Mouse (Mus musculus) CH12.LX (cell line): ENCODE measurements around the gene Nat8. TPM values are rescaled to one million over a fixed set of nuclear protein-coding genes. Genes with fewer than 3 reads are reported as not detected.
"Not testable (repeated sequence)": the region's sequence is repeated elsewhere in the genome, so short reads cannot be mapped to it uniquely, and the experiment has no call there.

ENCODE experiments used
- DNase-seq: peaks from one replicate; pipeline ENCODE4 v3.0.0-alpha.2; 2013; ENCODE audit errors: extremely low read depth
- H3K27ac ChIP-seq: 2 replicates; pipeline ENCODE4 v1.5.1; 2012; ENCODE audit warnings: low read depth, mild to moderate bottlenecking, control low read depth, moderate library complexity; ENCODE audit not compliant: insufficient read depth
- H3K27me3 ChIP-seq: replicated peaks from 2 replicates; pipeline ENCODE3; 2012; ENCODE audit warnings: inconsistent platforms
- H3K36me3 ChIP-seq, 2 experiments: replicated peaks in 1 of 2; 2 replicates each; pipeline versions ENCODE3 to v1.6.1; 2012; ENCODE audit warnings: inconsistent platforms in 1 of 2, low read length in 1 of 2, mild to moderate bottlenecking in 1 of 2, mixed read lengths in 1 of 2, moderate library complexity in 1 of 2; ENCODE audit not compliant: control insufficient read depth in 1 of 2, insufficient read depth in 1 of 2
- H3K4me1 ChIP-seq, 2 experiments: 2 replicates each; pipeline ENCODE4 v1.6.1; 2012; ENCODE audit warnings: inconsistent platforms in 1 of 2, moderate library complexity in 1 of 2; ENCODE audit not compliant: insufficient read depth in 2 of 2, control insufficient read depth in 1 of 2
- H3K4me2 ChIP-seq: 2 replicates; pipeline ENCODE4 v1.6.1; 2012; ENCODE audit warnings: low read depth, mild to moderate bottlenecking, control low read depth; ENCODE audit not compliant: poor library complexity, insufficient read depth, severe bottlenecking
- H3K4me3 ChIP-seq, 3 experiments: fragments of 150-350 bp in 1 of 3; sonication (generic) in 1 of 3; replicated peaks in 1 of 3; 2 replicates each; pipeline versions ENCODE3 to v1.5.1; 2011 to 2012; ENCODE audit warnings: low read depth in 2 of 3, low read length in 2 of 3, mild to moderate bottlenecking in 2 of 3, moderate library complexity in 2 of 3, control low read depth in 1 of 3, improper control_type of control experiment in 1 of 3, inconsistent platforms in 1 of 3, mixed read lengths in 1 of 3; ENCODE audit not compliant: poor library complexity in 1 of 3
- H3K79me2 ChIP-seq: replicated peaks from 2 replicates; pipeline ENCODE4 v1.6.1; 2012; ENCODE audit warnings: mild to moderate bottlenecking, moderate library complexity; ENCODE audit not compliant: control insufficient read depth, poor library complexity, insufficient read depth, severe bottlenecking; ENCODE audit errors: extremely low read depth
- H3K9ac ChIP-seq: 2 replicates; pipeline ENCODE4 v1.6.1; 2012; ENCODE audit warnings: low read depth, mild to moderate bottlenecking, control low read depth, moderate library complexity; ENCODE audit not compliant: insufficient read depth
- H3K9me3 ChIP-seq: replicated peaks from 2 replicates; pipeline ENCODE3; 2012; ENCODE audit warnings: low read length, inconsistent platforms, mixed read lengths
- CHD1 ChIP-seq: IDR thresholded peaks from 2 replicates; pipeline ENCODE4 v1.6.1; 2012; ENCODE audit warnings: low read depth, low read length, improper control_type of control experiment, inconsistent platforms
- CTCF ChIP-seq, 2 experiments: IDR thresholded peaks in 1 of 2; conservative IDR thresholded peaks in 1 of 2; 2 replicates each; pipeline ENCODE4 v1.5.1; 2011 to 2012; ENCODE audit warnings: low read depth in 2 of 2, low read length in 2 of 2, improper control_type of control experiment in 1 of 2, inconsistent platforms in 1 of 2, mild to moderate bottlenecking in 1 of 2, moderate library complexity in 1 of 2
- ETS1 ChIP-seq: conservative IDR thresholded peaks from 2 replicates; pipeline ENCODE4 v1.6.1; 2012; ENCODE audit warnings: low read depth, mild to moderate bottlenecking, inconsistent platforms, low read length, improper control_type of control experiment, moderate library complexity
- IRF4 ChIP-seq: IDR thresholded peaks from 2 replicates; pipeline ENCODE4 v1.6.1; 2014; ENCODE audit warnings: low read depth, mild to moderate bottlenecking, inconsistent platforms, low read length, improper control_type of control experiment
- JUND ChIP-seq: conservative IDR thresholded peaks from 2 replicates; pipeline ENCODE4 v1.6.1; 2011; ENCODE audit warnings: low read depth, low read length, improper control_type of control experiment
- KAT2A ChIP-seq: IDR thresholded peaks from 2 replicates; pipeline ENCODE4 v1.6.1; 2012; ENCODE audit warnings: low read length, improper control_type of control experiment, inconsistent platforms; ENCODE audit not compliant: insufficient replicate concordance
- MAFK ChIP-seq: IDR thresholded peaks from 2 replicates; pipeline ENCODE4 v1.6.1; 2011; ENCODE audit warnings: low read length, improper control_type of control experiment; ENCODE audit not compliant: insufficient replicate concordance
- MAZ ChIP-seq: IDR thresholded peaks from 2 replicates; pipeline ENCODE4 v1.6.1; 2012; ENCODE audit warnings: low read depth, mild to moderate bottlenecking, inconsistent platforms, low read length, improper control_type of control experiment, moderate library complexity
- MXI1 ChIP-seq: IDR thresholded peaks from 2 replicates; pipeline ENCODE4 v1.6.1; 2011; ENCODE audit warnings: mild to moderate bottlenecking, low read depth, low read length, improper control_type of control experiment
- SIN3A ChIP-seq: IDR thresholded peaks from 2 replicates; pipeline ENCODE4 v1.6.1; 2012; ENCODE audit warnings: low read length, improper control_type of control experiment, inconsistent platforms
- SMC3 ChIP-seq: IDR thresholded peaks from 2 replicates; pipeline ENCODE4 v1.6.1; 2011; ENCODE audit warnings: low read depth, low read length, improper control_type of control experiment
- TBP ChIP-seq: conservative IDR thresholded peaks from 2 replicates; pipeline ENCODE4 v1.6.1; 2011; ENCODE audit warnings: low read depth, low read length, improper control_type of control experiment
- ZC3H11A ChIP-seq: IDR thresholded peaks from 2 replicates; pipeline ENCODE4 v1.6.1; 2012; ENCODE audit warnings: low read depth, mild to moderate bottlenecking, inconsistent platforms, low read length, improper control_type of control experiment
- ZKSCAN1 ChIP-seq: IDR thresholded peaks from 2 replicates; pipeline ENCODE4 v1.6.1; 2012; ENCODE audit warnings: low read depth, inconsistent platforms, low read length, improper control_type of control experiment, borderline replicate concordance
- ZMIZ1 ChIP-seq: IDR thresholded peaks from 2 replicates; pipeline ENCODE4 v1.6.1; 2012; ENCODE audit warnings: low read depth, mild to moderate bottlenecking, inconsistent platforms, low read length, improper control_type of control experiment
- dilution Hi-C: fragments of 300-500 bp; cut with MboI; formaldehyde crosslinking; loops from 2 replicates; pipeline ENCODE4 v1.14.3; 2020; ENCODE audit warnings: low sequenced_read_pairs; ENCODE audit not compliant: extremely low pct_unique_long_range_greater_than_20kb, extremely low pct_ligation_motif_present
- in situ Hi-C: fragments of 300-500 bp; cut with MboI; formaldehyde crosslinking; loops from 3 replicates; pipeline ENCODE4 v1.14.3; 2019; ENCODE audit warnings: low sequenced_read_pairs, low pct_ligation_motif_present, low pct_unique_long_range_greater_than_20kb, mixed read lengths
- polyA plus RNA-seq: library from polyadenylated mRNA; unstranded; fragments of >175 nt; gene quantifications from 2 replicates; pipeline ENCODE4 v1.2.1, GENCODE M21; 2012; ENCODE audit warnings: low read depth; ENCODE audit not compliant: insufficient read length
- total RNA-seq, 2 experiments: library from RNA; depleted of rRNA; stranded (reverse); fragments of 300-350 nt in 1 of 2; fragments of >200 nt in 1 of 2; gene quantifications; 2 replicates each; pipeline ENCODE4 v1.2.3; 2012 to 2014

The Nat8 gene
- total and polyA plus RNA-seq, 3 experiments = not detected

DNA sequence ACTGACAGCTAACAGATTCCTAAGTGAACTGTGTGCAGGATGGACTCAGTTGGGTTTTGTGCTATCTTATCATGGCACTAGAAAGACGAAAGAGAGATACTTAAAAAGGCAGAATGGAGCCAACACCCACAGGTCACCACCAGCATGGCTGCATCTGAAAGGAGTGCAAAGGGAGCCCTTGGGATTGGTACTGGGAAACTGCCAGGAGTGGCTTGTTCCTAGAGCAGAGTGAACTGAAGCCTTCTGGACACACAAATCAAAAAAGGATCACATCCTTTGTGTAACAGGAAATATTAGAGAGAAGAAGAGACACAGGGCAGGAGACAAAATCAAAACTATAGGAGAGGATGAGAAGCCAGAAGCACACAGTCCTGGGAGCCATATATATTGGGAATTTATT is 35.1 kb upstream of the Nat8 start:
- H3K4me1 ChIP-seq, in situ Hi-C loops, H3K9me3 ChIP-seq, H3K9ac ChIP-seq, H3K36me3 ChIP-seq, H3K4me2 ChIP-seq, H3K4me3 ChIP-seq, DNase-seq, dilution Hi-C loops, H3K79me2 ChIP-seq, H3K27ac ChIP-seq: not testable (repeated sequence)
- H3K27me3 ChIP-seq = peaks cover 41% of the 10 kb centered on the region

DNA sequence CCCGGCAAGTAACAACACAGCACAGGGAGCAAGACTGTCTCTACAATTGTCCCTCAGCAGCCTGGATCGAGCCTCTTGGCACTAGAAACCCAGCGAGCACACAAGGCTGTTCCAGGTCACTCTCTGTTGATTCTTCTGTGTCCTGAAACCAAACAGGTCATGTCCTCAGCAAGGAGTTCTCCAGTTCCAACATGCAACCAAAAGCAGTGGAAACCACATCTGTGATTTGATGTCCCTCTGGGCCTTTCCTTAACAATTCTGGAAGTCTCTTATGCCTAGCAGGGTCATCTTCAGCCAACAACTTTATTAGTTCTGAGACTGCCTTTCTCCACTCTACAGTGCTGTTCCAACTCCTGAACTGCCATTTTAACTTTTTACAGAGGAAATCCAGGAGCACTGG is 34.3 kb upstream of the Nat8 start:
- H3K27ac ChIP-seq, dilution Hi-C loops, H3K4me2 ChIP-seq, H3K4me3 ChIP-seq, H3K4me1 ChIP-seq, in situ Hi-C loops, H3K9ac ChIP-seq, H3K9me3 ChIP-seq, DNase-seq, H3K36me3 ChIP-seq, H3K79me2 ChIP-seq: not testable (repeated sequence)
- peaks cover 50% of the 10 kb centered on the region for H3K27me3 ChIP-seq

DNA sequence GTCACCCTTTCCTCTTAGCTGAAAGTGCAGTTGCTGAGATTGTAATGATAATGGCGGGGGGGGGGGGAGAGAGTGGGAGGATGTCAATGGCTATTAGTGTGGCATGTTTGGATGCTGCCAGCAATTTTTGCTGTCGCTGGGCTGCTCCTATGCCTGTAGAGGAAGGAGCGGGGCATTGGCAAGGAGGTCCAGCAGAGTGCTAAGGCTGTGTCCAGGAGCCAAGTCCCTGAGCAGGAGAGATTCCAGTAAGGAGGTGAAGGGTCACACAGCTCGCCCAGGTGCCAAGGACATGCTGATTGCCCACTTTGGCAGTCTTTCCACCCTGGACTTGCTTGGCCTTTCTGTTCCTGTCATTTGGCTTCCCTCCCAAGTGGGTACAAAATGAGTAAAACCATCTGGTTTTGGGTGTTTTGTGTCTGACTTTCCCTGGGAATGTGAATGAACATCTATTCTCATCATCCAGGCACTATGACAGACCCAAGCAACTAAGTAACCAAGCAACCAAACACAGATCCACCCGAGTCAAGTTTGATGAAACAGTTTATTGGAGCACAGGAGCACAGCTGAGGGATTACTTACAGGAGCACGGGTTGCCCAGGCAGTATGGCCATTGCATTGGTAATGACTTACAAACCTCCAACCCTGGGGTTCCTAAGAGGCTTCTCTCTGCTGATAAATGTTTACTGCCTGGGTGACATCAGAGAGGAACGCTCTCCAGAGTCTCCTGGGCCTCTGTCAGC is 33.2 kb upstream of the Nat8 start:
- H3K4me2 ChIP-seq, in situ Hi-C loops, H3K27ac ChIP-seq, H3K9ac ChIP-seq, H3K4me1 ChIP-seq, H3K36me3 ChIP-seq, dilution Hi-C loops, H3K79me2 ChIP-seq, H3K4me3 ChIP-seq, DNase-seq, H3K9me3 ChIP-seq: not testable (repeated sequence)
- peaks cover 61% of the 10 kb centered on the region for H3K27me3 ChIP-seq

DNA sequence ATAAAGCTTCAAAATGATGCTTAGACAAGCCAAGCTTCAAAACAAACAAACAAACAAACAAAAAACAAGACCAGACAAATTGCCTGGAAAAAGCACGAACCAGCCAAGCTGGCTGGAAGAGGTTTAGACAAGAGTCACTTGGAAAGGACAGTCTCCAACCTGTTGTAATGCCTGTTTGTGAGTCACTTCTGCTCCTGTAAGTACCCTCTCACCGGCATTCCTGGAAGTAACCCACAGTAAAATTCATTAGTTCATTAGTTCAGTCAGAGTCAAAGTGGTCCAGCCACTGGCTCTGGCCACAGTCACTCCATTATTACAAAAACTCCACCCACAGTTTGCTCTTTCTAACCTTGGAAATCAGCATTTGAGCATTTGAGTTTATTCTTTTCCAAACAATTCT is 32.0 kb upstream of the Nat8 start:
- in situ Hi-C loops (no loop called here), dilution Hi-C loops (no loop called here)
- TF ChIP-seq ETS1 (no peak), JUND (no peak), ZMIZ1 (no peak), SIN3A (no peak), CHD1 (no peak), CTCF (conservative IDR thresholded peaks at IDR 0.05 in 1 of 2, IDR thresholded peaks at IDR 0.05 in 1 of 2; ENCODE audit: low read depth in 2 of 2, low read length in 2 of 2) (no peak), KAT2A (no peak), MAFK (no peak), SMC3 (no peak), ZC3H11A (no peak), MAZ (no peak), TBP (no peak), ZKSCAN1 (no peak), MXI1 (no peak), IRF4 (no peak)
- no peaks in the 10 kb centered on the region for H3K36me3 ChIP-seq
- H3K4me1 ChIP-seq = no peaks in the 10 kb centered on the region
- H3K4me2 ChIP-seq = no peak overlapping the region
- no peak overlapping the region for H3K27ac ChIP-seq
- no peaks in the 10 kb centered on the region for H3K79me2 ChIP-seq
- no peak overlapping the region for H3K4me3 ChIP-seq
- no peak for DNase-seq
- peaks cover 71% of the 10 kb centered on the region for H3K27me3 ChIP-seq
- H3K9ac ChIP-seq = no peak overlapping the region
- no peaks in the 10 kb centered on the region for H3K9me3 ChIP-seq
